Mouse (Mus musculus): ENCODE results near the gene Dgcr8. TPM values are rescaled to one million over a fixed set of nuclear protein-coding genes. Genes with fewer than 3 reads are reported as not detected.

The Dgcr8 gene
- total and polyA plus RNA-seq, 2 experiments, result 8.0 to 8.3 TPM

DNA sequence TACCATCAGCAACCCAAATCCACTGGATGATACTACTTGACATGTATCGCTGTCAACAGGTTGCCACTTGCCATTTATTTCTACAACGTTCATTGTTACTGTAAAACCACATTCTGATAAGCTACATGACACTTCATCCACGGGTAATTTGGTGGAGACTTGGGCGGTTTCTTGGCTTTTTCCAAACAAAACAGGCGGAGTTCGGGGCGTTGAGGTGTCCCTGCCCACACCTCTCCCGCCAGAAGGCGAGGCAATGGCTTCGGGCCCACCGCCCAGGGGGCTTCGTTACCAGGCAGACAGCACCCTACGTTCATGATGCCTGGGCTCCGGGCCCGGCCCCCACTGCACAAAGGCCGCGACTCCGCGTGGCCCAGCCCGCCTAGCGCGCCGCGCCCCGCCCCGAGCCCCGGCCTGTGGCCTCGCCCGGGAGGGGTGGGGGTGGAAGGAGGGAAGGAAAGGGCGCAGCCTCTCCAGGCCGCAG is 425 bp downstream of the Dgcr8 start:
- WGBS, result 1% methylated on average over 19 of the region's 31 CpGs
- H3K36me3 ChIP-seq (ENCODE audit: control insufficient read depth, insufficient read depth, low read length), result peaks cover 4% of the 10 kb centered on the region
- H3K9ac ChIP-seq (ENCODE audit: low read depth, low read length), result peak overlapping the region; percentile 87
- peak; percentile 14 for DNase-seq (ENCODE audit: extremely low read depth, low read depth, low spot score)
- peak overlapping the region; percentile 83 for H3K27ac ChIP-seq (replicated peaks; ENCODE audit: insufficient read depth, low read depth, low read length)
- H3K79me2 ChIP-seq (ENCODE audit: control insufficient read depth, insufficient read depth, low read length), result peaks cover 17% of the 10 kb centered on the region
- peaks cover 9% of the 10 kb centered on the region for H3K4me1 ChIP-seq (ENCODE audit: control insufficient read depth, insufficient read depth, low read length)
- H3K27me3 ChIP-seq (ENCODE audit: control insufficient read depth, insufficient read depth, low read length), result no peaks in the 10 kb centered on the region
- peak overlapping the region; percentile 88 for H3K4me3 ChIP-seq (ENCODE audit: insufficient read depth, low read depth, low read length)
- no peak for TF ChIP-seq POLR2A (IDR thresholded peaks at IDR 0.05; ENCODE audit: extremely low read depth, insufficient read depth, low read length)
- no peak for TF ChIP-seq CTCF (IDR thresholded peaks at IDR 0.05; ENCODE audit: low read depth, low read length)

DNA sequence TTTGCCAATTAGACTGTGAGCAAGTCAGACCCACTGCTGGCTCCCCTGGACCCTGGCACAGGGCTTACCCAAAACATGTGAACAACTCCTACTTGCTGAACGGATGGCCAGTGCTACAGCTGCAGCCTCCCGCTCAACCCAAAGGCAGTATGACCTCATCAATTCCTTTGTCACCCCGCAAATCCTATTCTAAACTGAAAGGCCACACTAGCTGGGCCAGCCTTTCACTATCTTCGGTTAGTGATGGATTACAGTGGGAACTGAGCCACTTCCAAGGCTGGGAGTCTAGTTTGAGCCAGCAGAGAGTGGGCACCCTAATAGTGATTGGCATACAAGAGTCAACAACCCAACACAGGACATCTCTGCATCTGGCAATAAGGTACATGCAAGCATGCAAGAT is 880 bp downstream of the Dgcr8 start:
- Histone ChIP-seq H3K4me3 (ENCODE audit: insufficient read depth, low read depth, low read length) (peak overlapping the region; percentile 88), H3K36me3 (ENCODE audit: control insufficient read depth, insufficient read depth, low read length) (peaks cover 8% of the 10 kb centered on the region), H3K4me1 (ENCODE audit: control insufficient read depth, insufficient read depth, low read length) (peaks cover 9% of the 10 kb centered on the region), H3K27ac (replicated peaks; ENCODE audit: insufficient read depth, low read depth, low read length) (no peak overlapping the region), H3K9ac (ENCODE audit: low read depth, low read length) (peak overlapping the region; percentile 87), H3K79me2 (ENCODE audit: control insufficient read depth, insufficient read depth, low read length) (peaks cover 17% of the 10 kb centered on the region), H3K27me3 (ENCODE audit: control insufficient read depth, insufficient read depth, low read length) (no peaks in the 10 kb centered on the region)
- no peak for TF ChIP-seq POLR2A (IDR thresholded peaks at IDR 0.05; ENCODE audit: extremely low read depth, insufficient read depth, low read length)
- TF ChIP-seq CTCF (IDR thresholded peaks at IDR 0.05; ENCODE audit: low read depth, low read length), result no peak
- DNase-seq (ENCODE audit: extremely low read depth, low read depth, low spot score), result no peak
- 14% methylated on average over 4 of the region's 4 CpGs for WGBS

DNA sequence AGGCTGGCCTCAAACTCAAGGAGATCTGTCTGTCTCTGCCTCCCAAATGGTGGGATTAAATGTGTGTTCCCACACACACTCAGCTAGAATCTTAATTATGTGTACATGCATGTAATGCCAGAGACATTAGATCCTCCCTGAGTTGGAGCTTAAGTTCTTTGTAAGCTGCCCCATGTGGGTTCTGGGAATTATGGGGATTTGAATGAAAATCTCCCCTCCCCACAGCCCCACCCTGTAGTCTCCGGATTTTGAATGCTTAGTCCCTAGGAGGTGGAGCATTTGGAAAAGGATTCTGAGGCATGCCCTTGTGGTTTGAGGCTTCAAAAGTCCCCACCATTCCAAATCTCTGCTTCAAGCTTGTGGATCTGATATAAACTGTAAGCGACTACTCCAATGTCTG is 13.9 kb downstream of the Dgcr8 start:
- H3K9ac ChIP-seq (ENCODE audit: low read depth, low read length), result no peak overlapping the region
- H3K4me3 ChIP-seq (ENCODE audit: insufficient read depth, low read depth, low read length), result no peak overlapping the region
- TF ChIP-seq CTCF (IDR thresholded peaks at IDR 0.05; ENCODE audit: low read depth, low read length) (no peak), POLR2A (IDR thresholded peaks at IDR 0.05; ENCODE audit: extremely low read depth, insufficient read depth, low read length) (no peak)
- H3K27ac ChIP-seq (replicated peaks; ENCODE audit: insufficient read depth, low read depth, low read length), result no peak overlapping the region
- no peaks in the 10 kb centered on the region for H3K27me3 ChIP-seq (ENCODE audit: control insufficient read depth, insufficient read depth, low read length)
- H3K36me3 ChIP-seq (ENCODE audit: control insufficient read depth, insufficient read depth, low read length), result peaks cover 52% of the 10 kb centered on the region
- no peak for DNase-seq (ENCODE audit: extremely low read depth, low read depth, low spot score)
- no peaks in the 10 kb centered on the region for H3K79me2 ChIP-seq (ENCODE audit: control insufficient read depth, insufficient read depth, low read length)
- no peaks in the 10 kb centered on the region for H3K4me1 ChIP-seq (ENCODE audit: control insufficient read depth, insufficient read depth, low read length)
- WGBS, result 84% methylated on average over 2 of the region's 2 CpGs

DNA sequence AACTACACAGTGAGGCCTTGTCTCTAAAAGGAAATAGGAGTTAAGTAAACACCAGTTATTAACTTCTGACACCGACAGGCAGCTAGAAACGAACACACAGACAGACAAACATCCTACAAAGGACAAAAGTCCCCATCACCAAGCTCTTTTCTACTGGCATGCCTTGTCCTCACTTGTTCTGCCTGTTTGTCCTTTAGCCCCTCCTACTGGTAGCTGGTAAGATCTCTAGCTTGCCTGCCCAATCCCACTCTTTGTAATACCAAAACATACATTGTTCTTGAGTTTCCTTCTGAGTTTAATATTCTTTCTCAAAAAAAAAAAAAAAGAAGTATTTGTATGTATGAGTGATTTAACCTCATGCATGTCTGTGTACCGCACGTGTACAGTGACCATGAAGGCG is 20.9 kb downstream of the Dgcr8 start:
- peaks cover 51% of the 10 kb centered on the region for H3K36me3 ChIP-seq (ENCODE audit: control insufficient read depth, insufficient read depth, low read length)
- no peak overlapping the region for H3K9ac ChIP-seq (ENCODE audit: low read depth, low read length)
- TF ChIP-seq CTCF (IDR thresholded peaks at IDR 0.05; ENCODE audit: low read depth, low read length) (no peak), POLR2A (IDR thresholded peaks at IDR 0.05; ENCODE audit: extremely low read depth, insufficient read depth, low read length) (no peak)
- H3K27me3 ChIP-seq (ENCODE audit: control insufficient read depth, insufficient read depth, low read length), result no peaks in the 10 kb centered on the region
- DNase-seq (ENCODE audit: extremely low read depth, low read depth, low spot score), result no peak
- no peaks in the 10 kb centered on the region for H3K4me1 ChIP-seq (ENCODE audit: control insufficient read depth, insufficient read depth, low read length)
- WGBS, result 82% methylated on average over 5 of the region's 5 CpGs
- no peak overlapping the region for H3K27ac ChIP-seq (replicated peaks; ENCODE audit: insufficient read depth, low read depth, low read length)
- H3K79me2 ChIP-seq (ENCODE audit: control insufficient read depth, insufficient read depth, low read length), result no peaks in the 10 kb centered on the region
- no peak overlapping the region for H3K4me3 ChIP-seq (ENCODE audit: insufficient read depth, low read depth, low read length)

DNA sequence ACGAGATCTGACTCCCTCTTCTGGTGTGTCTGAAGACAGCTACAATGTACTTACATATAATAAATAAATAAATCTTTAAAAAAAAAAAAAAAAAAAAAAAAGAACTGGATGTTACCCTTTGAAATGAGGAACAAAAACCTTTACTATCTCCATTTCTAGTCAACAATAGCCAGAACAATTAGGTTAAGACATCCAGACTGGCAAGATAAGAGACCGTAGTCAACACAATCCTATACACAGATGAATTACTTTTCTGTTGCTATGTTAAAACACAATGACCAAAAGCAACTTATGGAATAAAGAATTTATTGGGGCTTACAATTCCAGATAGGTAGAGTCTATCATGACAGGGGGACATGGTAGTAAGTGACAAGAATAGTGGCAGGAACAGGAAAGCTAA is 24.0 kb downstream of the Dgcr8 start:
- H3K4me1 ChIP-seq (ENCODE audit: control insufficient read depth, insufficient read depth, low read length), result no peaks in the 10 kb centered on the region
- WGBS, result 83% methylated on average over 2 of the region's 2 CpGs
- no peaks in the 10 kb centered on the region for H3K27me3 ChIP-seq (ENCODE audit: control insufficient read depth, insufficient read depth, low read length)
- no peak for TF ChIP-seq POLR2A (IDR thresholded peaks at IDR 0.05; ENCODE audit: extremely low read depth, insufficient read depth, low read length)
- H3K36me3 ChIP-seq (ENCODE audit: control insufficient read depth, insufficient read depth, low read length), result peaks cover 33% of the 10 kb centered on the region
- no peak overlapping the region for H3K27ac ChIP-seq (replicated peaks; ENCODE audit: insufficient read depth, low read depth, low read length)
- no peak overlapping the region for H3K9ac ChIP-seq (ENCODE audit: low read depth, low read length)
- H3K4me3 ChIP-seq (ENCODE audit: insufficient read depth, low read depth, low read length), result no peak overlapping the region
- DNase-seq (ENCODE audit: extremely low read depth, low read depth, low spot score), result no peak
- no peaks in the 10 kb centered on the region for H3K79me2 ChIP-seq (ENCODE audit: control insufficient read depth, insufficient read depth, low read length)

DNA sequence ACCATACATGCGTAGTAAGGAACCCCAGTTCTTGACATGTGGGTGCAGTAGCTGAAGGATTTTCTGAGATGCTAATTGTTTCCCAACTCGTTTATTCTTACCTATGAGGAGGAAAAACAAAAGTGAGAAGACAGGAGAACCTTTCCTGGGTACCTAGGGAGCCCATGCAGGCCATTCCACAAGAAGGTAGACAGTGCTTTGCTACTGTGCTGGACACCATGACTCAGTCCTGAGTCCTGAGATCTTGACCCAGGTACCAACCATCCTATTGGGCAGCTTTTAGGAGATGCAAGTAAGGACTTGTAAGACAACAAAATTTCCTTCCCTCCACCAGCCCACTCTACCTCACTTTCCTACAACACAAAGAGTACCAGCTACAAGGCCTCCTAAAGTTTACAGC is 30.8 kb downstream of the Dgcr8 start, which contains the start of gene Gm49776:
TSS of gene Gm49776 (minus strand) at position 101 of the 400 bp plus-strand sequence.
- TF ChIP-seq POLR2A (IDR thresholded peaks at IDR 0.05; ENCODE audit: extremely low read depth, insufficient read depth, low read length) (no peak), CTCF (IDR thresholded peaks at IDR 0.05; ENCODE audit: low read depth, low read length) (no peak)
- no peak within 1 kb of the TSS for H3K9ac ChIP-seq (ENCODE audit: low read depth, low read length)
- H3K36me3 ChIP-seq (ENCODE audit: control insufficient read depth, insufficient read depth, low read length), result peaks cover 49% of the 10 kb centered on the region
- H3K27me3 ChIP-seq (ENCODE audit: control insufficient read depth, insufficient read depth, low read length), result no peaks in the 10 kb centered on the region
- no peaks in the 10 kb centered on the region for H3K79me2 ChIP-seq (ENCODE audit: control insufficient read depth, insufficient read depth, low read length)
- no peak within 1 kb of the TSS for H3K27ac ChIP-seq (replicated peaks; ENCODE audit: insufficient read depth, low read depth, low read length)
- H3K4me3 ChIP-seq (ENCODE audit: insufficient read depth, low read depth, low read length), result no peak within 1 kb of the TSS
- no peak for DNase-seq (ENCODE audit: extremely low read depth, low read depth, low spot score)
- WGBS, result 96% methylated on average over 2 of the region's 2 CpGs
- H3K4me1 ChIP-seq (ENCODE audit: control insufficient read depth, insufficient read depth, low read length), result no peaks in the 10 kb centered on the region

Measured in liver, adult 2 months (tissue).